Comparison of ENCODE assay signal across 17 mouse cellular contexts in the genomic region with DNA sequence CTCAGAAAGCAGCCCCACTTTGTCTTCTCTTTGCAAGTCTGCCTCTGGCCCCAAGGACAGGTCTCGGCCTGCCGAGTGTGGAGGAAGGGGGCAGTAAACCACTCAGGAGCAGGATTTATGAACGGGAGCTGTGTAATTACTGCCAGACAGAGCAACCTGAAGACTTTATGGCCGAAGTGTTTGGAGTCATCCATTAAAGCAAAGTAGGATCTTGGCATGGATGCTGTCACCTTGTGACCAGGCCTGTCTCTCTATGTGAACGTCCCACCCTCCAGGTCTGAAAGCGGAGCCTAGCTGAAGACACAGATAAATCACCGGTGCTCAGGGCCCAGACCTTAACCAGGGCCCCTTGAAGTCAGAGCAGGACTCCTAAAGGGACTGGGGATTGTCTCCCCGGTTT.
A peak's percentile ranks its signal among the peaks of the same experiment; 100 is the strongest.
DNase-seq lines count a peak whose midpoint lies in the region; ATAC-seq lines count a peak whose summit lies in the region.
"Had no signal": no experiment of that assay in that cellular context is flagged by ENCODE, and none has a peak within 500 bp of the region (broad histone marks: within the 10 kb centered on the region; RNA-seq: fewer than 3 reads in every experiment).

No protein-coding gene starts in this region.

- ATAC-seq in intestine, embryonic 14.5 days (replicated peaks; ENCODE audit: low FRiP score, low TSS enrichment, low read depth) = 0 out of 2 replicates have a peak, but pooled peaks have one; percentile 27
- no peak; the same call in 1 of the 2 replicates for ATAC-seq in intestine, embryonic 16.5 days
- ATAC-seq: forebrain, embryonic 16.5 days had no signal

- 16% methylated on average over 8 of the region's 8 CpGs for WGBS in intestine, embryonic 14.5 days
- 37% methylated on average over 8 of the region's 8 CpGs for WGBS in intestine, embryonic 16.5 days

- no peak overlapping the region for H3K27ac ChIP-seq in intestine, embryonic 14.5 days (ENCODE audit: low read depth)
- no peak overlapping the region for H3K27ac ChIP-seq in intestine, embryonic 16.5 days (ENCODE audit: low read length)
- H3K27ac ChIP-seq: embryonic facial prominence, embryonic 13.5 days; hindbrain, embryonic 15.5 days had no signal

- H3K4me3 ChIP-seq in intestine, embryonic 14.5 days (ENCODE audit: low read depth, low read length) = no peak overlapping the region
- H3K4me3 ChIP-seq in intestine, embryonic 16.5 days (ENCODE audit: low read length) = no peak overlapping the region
- H3K4me3 ChIP-seq: embryonic facial prominence, embryonic 13.5 days; hindbrain, embryonic 15.5 days had no signal

- no peaks in the 10 kb centered on the region for H3K27me3 ChIP-seq in intestine, embryonic 14.5 days (replicated peaks; ENCODE audit: control insufficient read depth, insufficient read depth, low read length)
- no peaks in the 10 kb centered on the region for H3K27me3 ChIP-seq in intestine, embryonic 16.5 days (replicated peaks; ENCODE audit: control insufficient read depth, insufficient read depth, low read length)
- H3K27me3 ChIP-seq: embryonic facial prominence, embryonic 13.5 days; hindbrain, embryonic 15.5 days had no signal

- H3K9me3 ChIP-seq in intestine, embryonic 14.5 days (ENCODE audit: control insufficient read depth, low read length) = no peaks in the 10 kb centered on the region
- no peaks in the 10 kb centered on the region for H3K9me3 ChIP-seq in intestine, embryonic 16.5 days (ENCODE audit: control insufficient read depth, low read length)
- H3K9me3 ChIP-seq: embryonic facial prominence, embryonic 13.5 days; hindbrain, embryonic 15.5 days had no signal

- no peaks in the 10 kb centered on the region for H3K36me3 ChIP-seq in intestine, embryonic 14.5 days (ENCODE audit: control insufficient read depth, insufficient read depth, low read length)
- H3K36me3 ChIP-seq in intestine, embryonic 16.5 days (ENCODE audit: control insufficient read depth, insufficient read depth, low read length) = no peaks in the 10 kb centered on the region
- H3K36me3 ChIP-seq: embryonic facial prominence, embryonic 13.5 days; hindbrain, embryonic 15.5 days had no signal

- DNase-seq in intestine, embryonic 14.5 days (ENCODE audit: low spot score) = no peak
- peak; percentile 39 for DNase-seq in urinary bladder, adult 2 months (ENCODE audit: low spot score)
- DNase-seq in urinary bladder, postnatal 10 days (ENCODE audit: low spot score) = no peak
- DNase-seq in hindlimb bud, embryonic 11.5 days (ENCODE audit: extremely low spot score, low read depth, low spot score) = peak; percentile 83
- no peak for DNase-seq in adrenal gland, postnatal 4 days (ENCODE audit: low spot score in 2 of 2)
- DNase-seq in frontal cortex, adult 2 months (ENCODE audit: extremely low spot score in 1 of 2, low spot score in 1 of 2) = no peak
- DNase-seq: adrenal gland, adult 8-10 months; cerebellum, adult 11 months; cerebellum, postnatal 14 days; heart, postnatal 10 days; kidney, postnatal 14 days; lung, adult 18-20 months; thymus, adult 18-20 months had no signal

- H3K4me2 ChIP-seq in intestine, embryonic 14.5 days (ENCODE audit: low read length) = no peak overlapping the region
- no peak overlapping the region for H3K4me2 ChIP-seq in intestine, embryonic 16.5 days (ENCODE audit: low read depth, low read length)
- H3K4me2 ChIP-seq: embryonic facial prominence, embryonic 13.5 days; hindbrain, embryonic 15.5 days had no signal

- H3K9ac ChIP-seq in intestine, embryonic 14.5 days (ENCODE audit: low read length) = no peak overlapping the region
- H3K9ac ChIP-seq in intestine, embryonic 16.5 days (ENCODE audit: low read depth, low read length) = no peak overlapping the region
- H3K9ac ChIP-seq: embryonic facial prominence, embryonic 13.5 days; hindbrain, embryonic 15.5 days had no signal

- no peaks in the 10 kb centered on the region for H3K4me1 ChIP-seq in intestine, embryonic 14.5 days (replicated peaks; ENCODE audit: control insufficient read depth, insufficient read depth, low read length)
- no peaks in the 10 kb centered on the region for H3K4me1 ChIP-seq in intestine, embryonic 16.5 days (ENCODE audit: control insufficient read depth, insufficient read depth, low read length)
- H3K4me1 ChIP-seq: hindbrain, embryonic 15.5 days had no signal

Comparison
In these comparisons a context has a peak if more than half of its experiments do, and no peak if none do; other contexts are left out.
1. DNase-seq: peak in urinary bladder, adult 2 months (single experiment) and hindlimb bud, embryonic 11.5 days (single experiment); none in intestine, embryonic 14.5 days (single experiment), urinary bladder, postnatal 10 days (single experiment), adrenal gland, postnatal 4 days (0 of 2) and frontal cortex, adult 2 months (0 of 2).